Mouse (Mus musculus) MEL (cell line): ENCODE results near the gene Shld2. TPM values are rescaled to one million over a fixed set of nuclear protein-coding genes. Genes with fewer than 3 reads are reported as not detected.

ENCODE experiments used
- DNase-seq: peaks from one replicate; pipeline ENCODE4 v3.0.0; 2011; ENCODE audit warnings: low read depth, low spot score
- H3K27ac ChIP-seq: 2 replicates; pipeline ENCODE4 v1.5.1; 2012; ENCODE audit warnings: low read depth, mild to moderate bottlenecking, control low read depth, low read length, moderate library complexity; ENCODE audit not compliant: control insufficient read depth
- H3K27me3 ChIP-seq, 2 experiments: fragments of 150-350 bp in 1 of 2; sonication (generic) in 1 of 2; 2 replicates each; pipeline ENCODE4 v1.6.1; 2012; ENCODE audit warnings: low read length in 2 of 2, mild to moderate bottlenecking in 2 of 2, improper control_type of control experiment in 1 of 2, moderate library complexity in 1 of 2; ENCODE audit not compliant: insufficient read depth in 2 of 2, control insufficient read depth in 1 of 2
- H3K36me3 ChIP-seq, 2 experiments: 2 replicates each; pipeline ENCODE4 v1.6.1; 2012 to 2014; ENCODE audit warnings: low read length in 2 of 2, improper control_type of control experiment in 1 of 2, inconsistent platforms in 1 of 2, mild to moderate bottlenecking in 1 of 2; ENCODE audit not compliant: insufficient read depth in 2 of 2, control insufficient read depth in 1 of 2
- H3K4me1 ChIP-seq, 2 experiments: fragments of 150-350 bp in 1 of 2; sonication (generic) in 1 of 2; 2 replicates each; pipeline ENCODE4 v1.6.1; 2012; ENCODE audit warnings: low read length in 2 of 2, improper control_type of control experiment in 1 of 2, mild to moderate bottlenecking in 1 of 2; ENCODE audit not compliant: insufficient read depth in 2 of 2, control insufficient read depth in 1 of 2
- H3K4me3 ChIP-seq, 2 experiments: fragments of 150-350 bp in 1 of 2; sonication (generic) in 1 of 2; 2 replicates each; pipeline ENCODE4 v1.5.1; 2012; ENCODE audit warnings: low read depth in 2 of 2, low read length in 2 of 2, mild to moderate bottlenecking in 2 of 2, moderate library complexity in 2 of 2, control low read depth in 1 of 2, improper control_type of control experiment in 1 of 2; ENCODE audit not compliant: control insufficient read depth in 1 of 2, insufficient read depth in 1 of 2
- H3K79me2 ChIP-seq: 2 replicates; pipeline ENCODE4 v1.6.1; 2012; ENCODE audit warnings: mild to moderate bottlenecking, low read length, moderate library complexity; ENCODE audit not compliant: control insufficient read depth, poor library complexity, insufficient read depth
- H3K9ac ChIP-seq: 2 replicates; pipeline ENCODE4 v1.6.1; 2012; ENCODE audit warnings: low read depth, mild to moderate bottlenecking, control low read depth, low read length, moderate library complexity; ENCODE audit not compliant: control insufficient read depth, poor library complexity, severe bottlenecking
- H3K9me3 ChIP-seq: fragments of 150-350 bp; sonication (generic); replicated peaks from 2 replicates; pipeline ENCODE4 v1.6.1; 2012; ENCODE audit warnings: mild to moderate bottlenecking, low read length, improper control_type of control experiment, moderate library complexity; ENCODE audit not compliant: insufficient read depth
- BHLHE40 ChIP-seq: IDR thresholded peaks from 2 replicates; pipeline ENCODE4 v1.6.1; 2012; ENCODE audit warnings: low read depth, mild to moderate bottlenecking, inconsistent platforms, low read length, improper control_type of control experiment, borderline replicate concordance
- CHD2 ChIP-seq: IDR thresholded peaks from 2 replicates; pipeline ENCODE4 v1.6.1; 2011; ENCODE audit warnings: low read length, improper control_type of control experiment
- EP300 ChIP-seq, 2 experiments: IDR thresholded peaks; 2 replicates each; pipeline ENCODE4 v1.6.1; 2011; ENCODE audit warnings: improper control_type of control experiment in 2 of 2, low read length in 2 of 2, low read depth in 1 of 2, mild to moderate bottlenecking in 1 of 2
- ETS1 ChIP-seq: IDR thresholded peaks from 2 replicates; pipeline ENCODE4 v1.6.1; 2012; ENCODE audit warnings: low read depth, mild to moderate bottlenecking, inconsistent platforms, low read length, improper control_type of control experiment, moderate library complexity
- GATA1 ChIP-seq: IDR thresholded peaks from 2 replicates; pipeline ENCODE4 v1.6.1; 2011; ENCODE audit warnings: low read depth, low read length, improper control_type of control experiment
- KAT2A ChIP-seq: conservative IDR thresholded peaks from 2 replicates; pipeline ENCODE4 v1.6.1; 2012; ENCODE audit warnings: low read depth, low read length, improper control_type of control experiment, inconsistent platforms
- MAZ ChIP-seq: IDR thresholded peaks from 2 replicates; pipeline ENCODE4 v1.6.1; 2012; ENCODE audit warnings: low read depth, mild to moderate bottlenecking, inconsistent platforms, low read length, improper control_type of control experiment
- MEF2A ChIP-seq: IDR thresholded peaks from 2 replicates; pipeline ENCODE4 v1.6.1; 2014; ENCODE audit warnings: low read depth, mild to moderate bottlenecking, inconsistent platforms, low read length, improper control_type of control experiment; ENCODE audit not compliant: poor library complexity, insufficient replicate concordance, severe bottlenecking; ENCODE audit errors: extremely low read depth
- MXI1 ChIP-seq: IDR thresholded peaks from 2 replicates; pipeline ENCODE4 v1.6.1; 2011; ENCODE audit warnings: mild to moderate bottlenecking, low read depth, low read length, improper control_type of control experiment
- MYB ChIP-seq: IDR thresholded peaks from 2 replicates; pipeline ENCODE4 v1.6.1; 2011; ENCODE audit warnings: mild to moderate bottlenecking, low read depth, low read length, improper control_type of control experiment
- NELFE ChIP-seq: IDR thresholded peaks from 2 replicates; pipeline ENCODE4 v1.6.1; 2011; ENCODE audit warnings: low read depth, low read length, improper control_type of control experiment
- NRF1 ChIP-seq: IDR thresholded peaks from 2 replicates; pipeline ENCODE4 v1.6.1; 2014; ENCODE audit warnings: low read depth, mild to moderate bottlenecking, inconsistent platforms, low read length, improper control_type of control experiment, moderate library complexity; ENCODE audit not compliant: poor library complexity, insufficient read depth, severe bottlenecking
- POLR2A ChIP-seq, 2 experiments: IDR thresholded peaks; 2 replicates each; pipeline ENCODE4 v1.6.1; 2011 to 2012; ENCODE audit warnings: low read length in 2 of 2, mild to moderate bottlenecking in 2 of 2, control low read depth in 1 of 2, improper control_type of control experiment in 1 of 2, low read depth in 1 of 2, moderate library complexity in 1 of 2; ENCODE audit not compliant: control insufficient read depth in 1 of 2, insufficient read depth in 1 of 2, poor library complexity in 1 of 2
- POLR2AphosphoS5 ChIP-seq: IDR thresholded peaks from 2 replicates; pipeline ENCODE4 v1.6.1; 2012; ENCODE audit warnings: low read depth, borderline replicate concordance, mild to moderate bottlenecking, inconsistent platforms, low read length, moderate library complexity, mixed read lengths
- RAD21 ChIP-seq: IDR thresholded peaks from 2 replicates; pipeline ENCODE4 v1.6.1; 2011; ENCODE audit warnings: mild to moderate bottlenecking, low read depth, low read length, improper control_type of control experiment
- RCOR1 ChIP-seq: IDR thresholded peaks from 2 replicates; pipeline ENCODE4 v1.6.1; 2012; ENCODE audit warnings: low read depth, mild to moderate bottlenecking, inconsistent platforms, low read length, improper control_type of control experiment
- SIN3A ChIP-seq: IDR thresholded peaks from 2 replicates; pipeline ENCODE4 v1.6.1; 2012; ENCODE audit warnings: low read length, improper control_type of control experiment, inconsistent platforms
- SMC3 ChIP-seq: IDR thresholded peaks from 2 replicates; pipeline ENCODE4 v1.6.1; 2011; ENCODE audit warnings: low read depth, low read length, improper control_type of control experiment
- TAL1 ChIP-seq: IDR thresholded peaks from 2 replicates; pipeline ENCODE4 v1.6.1; 2012; ENCODE audit warnings: mild to moderate bottlenecking, inconsistent platforms, low read length, moderate library complexity, mixed read lengths
- TBP ChIP-seq: IDR thresholded peaks from 2 replicates; pipeline ENCODE4 v1.8.0; 2011; ENCODE audit warnings: low read depth, low read length, improper control_type of control experiment
- TCF12 ChIP-seq: IDR thresholded peaks from 2 replicates; pipeline ENCODE4 v1.6.1; 2014; ENCODE audit warnings: low read depth, mild to moderate bottlenecking, inconsistent platforms, low read length, improper control_type of control experiment, moderate library complexity
- USF2 ChIP-seq, 2 experiments: IDR thresholded peaks; 2 replicates each; pipeline ENCODE4 v1.6.1; 2011 to 2012; ENCODE audit warnings: improper control_type of control experiment in 2 of 2, low read length in 2 of 2, borderline replicate concordance in 1 of 2, inconsistent platforms in 1 of 2, low read depth in 1 of 2, mild to moderate bottlenecking in 1 of 2; ENCODE audit not compliant: insufficient read depth in 1 of 2
- ZKSCAN1 ChIP-seq: IDR thresholded peaks from 2 replicates; pipeline ENCODE4 v1.6.1; 2012; ENCODE audit warnings: low read depth, mild to moderate bottlenecking, inconsistent platforms, low read length, improper control_type of control experiment, moderate library complexity
- polyA plus RNA-seq, 2 experiments: library from polyadenylated mRNA; stranded (reverse) in 1 of 2; unstranded in 1 of 2; fragments of >175 nt in 1 of 2; fragments of >200 nt in 1 of 2; gene quantifications; 2 replicates each; pipeline versions ENCODE4 v1.2.1 to v1.2.4; 2012; ENCODE audit warnings: low replicate concordance in 2 of 2, low read depth in 1 of 2; ENCODE audit not compliant: insufficient read length in 2 of 2, insufficient read depth in 1 of 2, missing spikeins in 1 of 2
- total RNA-seq: library from RNA; depleted of rRNA; stranded (reverse); fragments of 300-350 nt; gene quantifications from 2 replicates; pipeline ENCODE4 v1.2.3, GENCODE M21; 2012

The Shld2 gene
- total and polyA plus RNA-seq, 3 experiments = 7.0 to 7.9 TPM; not detected in 1

GRCm38 (mm10) chr14:34327618-34328017, 17.3 kb upstream of the Shld2 start:
- H3K4me3 ChIP-seq = no peak overlapping the region
- H3K27ac ChIP-seq = no peak overlapping the region
- H3K36me3 ChIP-seq = peaks cover 28 to 29% of the 10 kb centered on the region in 2 experiments
- H3K79me2 ChIP-seq = no peaks in the 10 kb centered on the region
- H3K9ac ChIP-seq = no peak overlapping the region
- H3K4me1 ChIP-seq = peaks cover 8 to 19% of the 10 kb centered on the region in 2 experiments
- no peaks in the 10 kb centered on the region for H3K27me3 ChIP-seq
- H3K9me3 ChIP-seq = no peaks in the 10 kb centered on the region
- DNase-seq = peak; percentile 44
- TF ChIP-seq ETS1 (0 out of 2 replicates have a peak, but pooled peaks have one; percentile 18), ZKSCAN1 (peak; percentile 87), SIN3A (no peak), USF2 (IDR thresholded peaks at IDR 0.05; ENCODE audit: borderline replicate concordance in 1 of 2, insufficient read depth in 1 of 2, low read depth in 1 of 2, low read length in 2 of 2) (no peak), MXI1 (no peak), NELFE (no peak), GATA1 (peak; percentile 71), TAL1 (peak; percentile 53), NRF1 (no peak), CHD2 (no peak), MEF2A (no peak), KAT2A (no peak), POLR2A (IDR thresholded peaks at IDR 0.05; ENCODE audit: control insufficient read depth in 1 of 2, insufficient read depth in 1 of 2, low read depth in 1 of 2, low read length in 2 of 2, poor library complexity in 1 of 2) (no peak), SMC3 (no peak), TCF12 (0 out of 2 replicates have a peak, but pooled peaks have one; percentile 19), RCOR1 (0 out of 2 replicates have a peak, but pooled peaks have one; percentile 48), EP300 (IDR thresholded peaks at IDR 0.05; ENCODE audit: low read depth in 1 of 2, low read length in 2 of 2) (peak; percentile 69), BHLHE40 (peak; percentile 68; the same call in 1 of the 2 replicates), POLR2AphosphoS5 (no peak), MYB (0 out of 2 replicates have a peak, but pooled peaks have one; percentile 50), RAD21 (no peak), MAZ (no peak), TBP (no peak)
